Mouse (Mus musculus) cerebellum, adult 11 months (tissue): Measurements from ENCODE around the gene Plppr5.

ENCODE experiments used
- DNase-seq: peaks from one replicate; pipeline ENCODE4 v3.0.0; 2022

The Plppr5 gene

GRCm38 (mm10) chr3:117708788-117709187, 134.2 kb downstream of the Plppr5 start:
- no peak for DNase-seq

- DNase-seq: no peak
Observed at GRCm38 (mm10) chr3:117716534-117717280, 142.1 kb downstream of the Plppr5 start.

GRCm38 (mm10) chr3:117723390-117723789, 148.8 kb downstream of the Plppr5 start:
- no peak for DNase-seq

- DNase-seq: no peak
Observed at GRCm38 (mm10) chr3:117724521-117724920, 149.9 kb downstream of the Plppr5 start.

GRCm38 (mm10) chr3:117725501-117725900, 150.9 kb downstream of the Plppr5 start:
- no peak for DNase-seq

- DNase-seq: no peak
Observed at GRCm38 (mm10) chr3:117728136-117728535, 153.5 kb downstream of the Plppr5 start.

GRCm38 (mm10) chr3:117729121-117730072, 154.8 kb downstream of the Plppr5 start:
- no peak for DNase-seq

GRCm38 (mm10) chr3:117731545-117731944, 156.9 kb downstream of the Plppr5 start:
- no peak for DNase-seq

- DNase-seq: no peak
Observed at GRCm38 (mm10) chr3:117732661-117733060, 158.0 kb downstream of the Plppr5 start.
